ENCODE assay signal across 16 mouse cellular contexts in genomic region chr4:134465789-134466188, GRCm38 (mm10). TPM values are rescaled to one million over a fixed set of nuclear protein-coding genes. Genes with fewer than 3 reads are reported as not detected.
DNase-seq lines count a peak whose midpoint lies in the region; ATAC-seq and TF ChIP-seq lines count a peak whose summit lies in the region.
"Had no signal": no experiment of that assay in that cellular context is flagged by ENCODE, and none has a peak within 500 bp of the region (broad histone marks: within the 10 kb centered on the region; RNA-seq: fewer than 3 reads in every experiment).

No protein-coding gene starts in this region.

- peak overlapping the region; percentile 29; the same call in 1 of the 2 replicates for H3K9ac ChIP-seq in forebrain, embryonic 12.5 days
- peak overlapping the region; percentile 35 for H3K9ac ChIP-seq in hindbrain, embryonic 15.5 days
- H3K9ac ChIP-seq in neural tube, embryonic 12.5 days = peak overlapping the region; percentile 13; the same call in 1 of the 2 replicates
- H3K9ac ChIP-seq in intestine, embryonic 15.5 days = no peak overlapping the region
- H3K9ac ChIP-seq: heart, embryonic 13.5 days; lung, embryonic 15.5 days had no signal

- H3K4me3 ChIP-seq in layer of hippocampus, adult 2 months = no peak overlapping the region
- 0 out of 2 replicates have a peak overlapping the region, but pooled peaks have one; percentile 1 for H3K4me3 ChIP-seq in forebrain, embryonic 12.5 days (replicated peaks)
- peak overlapping the region; percentile 14; the same call in 1 of the 2 replicates for H3K4me3 ChIP-seq in hindbrain, embryonic 15.5 days
- H3K4me3 ChIP-seq in neural tube, embryonic 12.5 days = no peak overlapping the region
- H3K4me3 ChIP-seq in intestine, embryonic 15.5 days (replicated peaks) = no peak overlapping the region
- H3K4me3 ChIP-seq: heart, embryonic 13.5 days; lung, embryonic 15.5 days had no signal

- no peaks in the 10 kb centered on the region for H3K27me3 ChIP-seq in forebrain, embryonic 12.5 days
- H3K27me3 ChIP-seq in hindbrain, embryonic 15.5 days = no peaks in the 10 kb centered on the region
- no peaks in the 10 kb centered on the region for H3K27me3 ChIP-seq in neural tube, embryonic 12.5 days (replicated peaks)
- no peaks in the 10 kb centered on the region for H3K27me3 ChIP-seq in intestine, embryonic 15.5 days (replicated peaks)
- H3K27me3 ChIP-seq: heart, embryonic 13.5 days; lung, embryonic 15.5 days had no signal

- no peaks in the 10 kb centered on the region for H3K9me3 ChIP-seq in forebrain, embryonic 12.5 days
- no peaks in the 10 kb centered on the region for H3K9me3 ChIP-seq in hindbrain, embryonic 15.5 days
- H3K9me3 ChIP-seq in neural tube, embryonic 12.5 days = no peaks in the 10 kb centered on the region
- H3K9me3 ChIP-seq in intestine, embryonic 15.5 days = no peaks in the 10 kb centered on the region
- H3K9me3 ChIP-seq: heart, embryonic 13.5 days; lung, embryonic 15.5 days had no signal

- H3K4me2 ChIP-seq in forebrain, embryonic 12.5 days = peak overlapping the region; percentile 19
- H3K4me2 ChIP-seq in hindbrain, embryonic 15.5 days = peak overlapping the region; percentile 86
- H3K4me2 ChIP-seq in neural tube, embryonic 12.5 days (replicated peaks) = peak overlapping the region; percentile 24; the same call in 1 of the 2 replicates
- no peak overlapping the region for H3K4me2 ChIP-seq in intestine, embryonic 15.5 days (replicated peaks)
- H3K4me2 ChIP-seq: heart, embryonic 13.5 days; lung, embryonic 15.5 days had no signal

- H3K27ac ChIP-seq in layer of hippocampus, adult 2 months = peak overlapping the region; percentile 65
- peak overlapping the region; percentile 83 for H3K27ac ChIP-seq in forebrain, embryonic 12.5 days
- H3K27ac ChIP-seq in hindbrain, embryonic 15.5 days (replicated peaks) = peak overlapping the region; percentile 98
- H3K27ac ChIP-seq in neural tube, embryonic 12.5 days = no peak overlapping the region
- H3K27ac ChIP-seq in intestine, embryonic 15.5 days = no peak overlapping the region
- H3K27ac ChIP-seq: heart, embryonic 13.5 days; lung, embryonic 15.5 days had no signal

- peaks cover 3% of the 10 kb centered on the region for H3K36me3 ChIP-seq in forebrain, embryonic 12.5 days (replicated peaks)
- peaks cover 2% of the 10 kb centered on the region; the same call in 1 of the 2 replicates for H3K36me3 ChIP-seq in hindbrain, embryonic 15.5 days
- H3K36me3 ChIP-seq in neural tube, embryonic 12.5 days = peaks cover 2% of the 10 kb centered on the region
- peaks cover 1% of the 10 kb centered on the region; the same call in 1 of the 2 replicates for H3K36me3 ChIP-seq in intestine, embryonic 15.5 days

- WGBS in forebrain, embryonic 12.5 days = 43% methylated on average over 12 of the region's 12 CpGs
- 33% methylated on average over 12 of the region's 12 CpGs for WGBS in hindbrain, embryonic 15.5 days
- 49% methylated on average over 12 of the region's 12 CpGs for WGBS in neural tube, embryonic 12.5 days
- WGBS in intestine, embryonic 15.5 days = 51% methylated on average over 12 of the region's 12 CpGs

- DNase-seq in layer of hippocampus, adult 2 months (ENCODE audit: low spot score in 2 of 2) = no peak
- DNase-seq in layer of hippocampus, adult 9-10 months (ENCODE audit: low spot score) = no peak
- no peak for DNase-seq in adrenal gland, postnatal 10 days
- no peak for DNase-seq in natural killer cell, adult 2 months (ENCODE audit: low spot score in 2 of 2)
- DNase-seq: cerebellum, adult 2 months; gastrocnemius, postnatal 25 days; kidney, postnatal 25 days; liver; spleen, adult 18-20 months had no signal

- ATAC-seq in forebrain, embryonic 12.5 days (ENCODE audit: low FRiP score) = no peak
- no peak for ATAC-seq in hindbrain, embryonic 15.5 days (ENCODE audit: low FRiP score, low read depth)
- ATAC-seq in neural tube, embryonic 12.5 days (ENCODE audit: low FRiP score, low read depth) = no peak
- ATAC-seq in intestine, embryonic 15.5 days = no peak
- ATAC-seq: inflammation-experienced regulatory T-cells, adult 6 months had no signal

- TF ChIP-seq CTCF in layer of hippocampus, adult 2 months (conservative IDR thresholded peaks at IDR 0.05) = no peak

- peaks cover 23% of the 10 kb centered on the region for H3K4me1 ChIP-seq in forebrain, embryonic 12.5 days
- H3K4me1 ChIP-seq in hindbrain, embryonic 15.5 days (replicated peaks) = peaks cover 32% of the 10 kb centered on the region
- peaks cover 18% of the 10 kb centered on the region for H3K4me1 ChIP-seq in neural tube, embryonic 12.5 days
- no peaks in the 10 kb centered on the region; the same call in 1 of the 2 replicates for H3K4me1 ChIP-seq in intestine, embryonic 15.5 days (replicated peaks)

RNA-seq across cellular contexts. Expression of gene Stmn1, which starts 2.3 kb away (rescaled TPM):
- 100 to 1,000 TPM; 362 to 369 TPM for total RNA-seq in layer of hippocampus, adult 2 months (2021)
- polyA plus RNA-seq in forebrain, embryonic 12.5 days (2016; fragmentation: Nextera tagmentation; extraction: Ambion mirVana) = 4,517 and 4,745 TPM in 2 replicates
- 5,846 and 6,036 TPM in 2 replicates for polyA plus RNA-seq in hindbrain, embryonic 15.5 days (2015; fragmentation: Nextera tagmentation; extraction: Ambion mirVana)
- 4,894 and 4,994 TPM in 2 replicates for polyA plus RNA-seq in neural tube, embryonic 12.5 days (2016; fragmentation: Nextera tagmentation; extraction: Ambion mirVana)
- 100 to 1,000 TPM; 140 to 156 TPM for total RNA-seq in adrenal gland, postnatal 10 days (2021)
- polyA plus RNA-seq in intestine, embryonic 15.5 days (2015; fragmentation: Nextera tagmentation; extraction: Ambion mirVana) = 1,243 and 1,415 TPM in 2 replicates

RNA-seq across cellular contexts. Expression of gene Paqr7, which starts 30.7 kb away (rescaled TPM):
- 10 to 100 TPM; 60.2 to 64.7 TPM for total RNA-seq in layer of hippocampus, adult 2 months (2021)
- 3.8 and 4.9 TPM in 2 replicates for polyA plus RNA-seq in forebrain, embryonic 12.5 days (2016; fragmentation: Nextera tagmentation; extraction: Ambion mirVana)
- polyA plus RNA-seq in hindbrain, embryonic 15.5 days (2015; fragmentation: Nextera tagmentation; extraction: Ambion mirVana) = 30.4 and 35.2 TPM in 2 replicates
- 7.4 and 8.9 TPM in 2 replicates for polyA plus RNA-seq in neural tube, embryonic 12.5 days (2016; fragmentation: Nextera tagmentation; extraction: Ambion mirVana)
- 10 to 100 TPM; 23.5 to 28.6 TPM for total RNA-seq in adrenal gland, postnatal 10 days (2021)
- polyA plus RNA-seq in intestine, embryonic 15.5 days (2015; fragmentation: Nextera tagmentation; extraction: Ambion mirVana) = 11.5 TPM in 2 replicates

RNA-seq across cellular contexts. Expression of gene Aunip, which starts 45.0 kb away (rescaled TPM):
- under 1 TPM; 0.56 to 0.67 TPM for total RNA-seq in layer of hippocampus, adult 2 months (2021)
- 14.1 and 15.4 TPM in 2 replicates for polyA plus RNA-seq in forebrain, embryonic 12.5 days (2016; fragmentation: Nextera tagmentation; extraction: Ambion mirVana)
- 2.0 and 2.9 TPM in 2 replicates for polyA plus RNA-seq in hindbrain, embryonic 15.5 days (2015; fragmentation: Nextera tagmentation; extraction: Ambion mirVana)
- polyA plus RNA-seq in neural tube, embryonic 12.5 days (2016; fragmentation: Nextera tagmentation; extraction: Ambion mirVana) = 8.1 and 8.9 TPM in 2 replicates
- 1 to 10 TPM; 2.4 to 3.1 TPM for total RNA-seq in adrenal gland, postnatal 10 days (2021)
- polyA plus RNA-seq in intestine, embryonic 15.5 days (2015; fragmentation: Nextera tagmentation; extraction: Ambion mirVana) = 16.0 and 18.0 TPM in 2 replicates
- total RNA-seq: gastrocnemius, postnatal 25 days had no signal

Comparison
In these comparisons a context has a peak if more than half of its experiments do, and no peak if none do; other contexts are left out.
1. H3K27ac ChIP-seq: peak in layer of hippocampus, adult 2 months (single experiment), forebrain, embryonic 12.5 days (single experiment) and hindbrain, embryonic 15.5 days (single experiment); none in neural tube, embryonic 12.5 days (single experiment) and intestine, embryonic 15.5 days (single experiment).
2. H3K4me3 ChIP-seq: peak in forebrain, embryonic 12.5 days (single experiment) and hindbrain, embryonic 15.5 days (single experiment); none in layer of hippocampus, adult 2 months (single experiment), neural tube, embryonic 12.5 days (single experiment) and intestine, embryonic 15.5 days (single experiment).